Mouse (Mus musculus): ENCODE results near the gene Gm597. TPM values are rescaled to one million over a fixed set of nuclear protein-coding genes. Genes with fewer than 3 reads are reported as not detected.

Gene Gm597
- polyA plus RNA-seq (2015; fragmentation: Nextera tagmentation; extraction: Ambion mirVana) = not detected in 2 replicates

DNA sequence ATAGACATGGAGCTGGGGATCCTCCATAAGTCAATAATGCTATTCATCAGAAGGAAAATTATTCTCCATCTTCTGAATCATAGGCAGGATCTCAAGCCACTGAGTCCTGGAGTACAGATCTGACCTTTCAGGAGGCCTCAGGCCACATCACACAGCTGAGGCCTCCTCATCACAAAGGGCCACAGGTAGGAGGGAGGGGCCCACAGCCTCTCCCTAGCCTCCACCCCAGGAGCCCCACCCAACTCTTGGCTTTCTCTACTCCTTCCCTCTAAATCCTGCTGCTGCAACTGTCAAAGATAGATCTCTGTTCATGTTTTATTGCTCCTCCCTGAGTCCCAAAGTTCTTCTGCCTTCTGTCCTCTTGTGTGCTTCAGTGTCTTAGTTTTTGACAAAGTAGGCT lies at the start of gene Gm597:
Gene Gm597 (minus strand): TSS at position 101 of the 400 bp plus-strand sequence.

Data from neural tube, postnatal 0 days (tissue).